Mouse (Mus musculus) cerebellum, adult 2 months (tissue): ENCODE measurements at regions not wholly inside any gene's neighbourhood (a gene's known extent, or its start where the extent isn't known, plus 50 kb on each side); places are given as distances from the start of the nearest gene placed in this dataset.

Source experiments
- CTCF ChIP-seq: fragments of 200-500 bp; IDR thresholded peaks from 2 replicates; pipeline ENCODE4 v1.5.1; 2011; ENCODE audit warnings: low read depth, mild to moderate bottlenecking, control low read depth, low read length, moderate library complexity, borderline replicate concordance; ENCODE audit not compliant: insufficient read depth
- POLR2A ChIP-seq: fragments of 200-500 bp; IDR thresholded peaks from 2 replicates; pipeline ENCODE4 v1.6.1; 2011; ENCODE audit warnings: low read length, control low read depth, borderline replicate concordance; ENCODE audit not compliant: insufficient read depth

GRCm38 (mm10) chr1:91701475-91701874 is 99.8 kb upstream of the Twist2 start:
- TF ChIP-seq POLR2A (no peak), CTCF (no peak)
